Mouse (Mus musculus): ENCODE measurements around the gene Calr. TPM values are rescaled to one million over a fixed set of nuclear protein-coding genes. Genes with fewer than 3 reads are reported as not detected.
"Not testable (repeated sequence)": the region's sequence is repeated elsewhere in the genome, so short reads cannot be mapped to it uniquely, and the experiment has no call there.

Calr gene
- polyA plus RNA-seq, 1 experiment from 2014 or later = 747 TPM

GRCm38 (mm10) chr8:84832759-84833742 lies 13.7 kb downstream of the Calr start:
- no peaks in the 10 kb centered on the region for H3K9me3 ChIP-seq (replicated peaks)
- H3K4me1 ChIP-seq (replicated peaks) = peaks cover 28% of the 10 kb centered on the region
- peak overlapping the region; percentile 95 for H3K9ac ChIP-seq
- peak overlapping the region; percentile 63 for H3K4me2 ChIP-seq
- H3K36me3 ChIP-seq = peaks cover 47% of the 10 kb centered on the region
- H3K4me3 ChIP-seq = peak overlapping the region; percentile 74
- WGBS = 54% methylated on average over 10 of the region's 10 CpGs
- H3K27ac ChIP-seq (ENCODE audit: poor library complexity, severe bottlenecking) = peak overlapping the region; percentile 88; the same call in 1 of the 2 replicates
- ATAC-seq (ENCODE audit: insufficient number of reproducible peaks, low FRiP score) = no peak
- no peaks in the 10 kb centered on the region for H3K27me3 ChIP-seq (replicated peaks)

GRCm38 (mm10) chr8:84832034-84832717 lies 14.6 kb downstream of the Calr start:
- Histone ChIP-seq H3K9ac (peak overlapping the region; percentile 95), H3K4me3 (peak overlapping the region; percentile 74), H3K27me3 (replicated peaks) (no peaks in the 10 kb centered on the region), H3K4me2 (peak overlapping the region; percentile 63), H3K9me3 (replicated peaks) (no peaks in the 10 kb centered on the region), H3K4me1 (replicated peaks) (peaks cover 25% of the 10 kb centered on the region), H3K27ac (ENCODE audit: poor library complexity, severe bottlenecking) (peak overlapping the region; percentile 88), H3K36me3 (peaks cover 38% of the 10 kb centered on the region)
- under 1% methylated on average over 59 of the region's 59 CpGs for WGBS
- ATAC-seq (ENCODE audit: insufficient number of reproducible peaks, low FRiP score) = peak; percentile 84

GRCm38 (mm10) chr8:84831490-84831889 lies 15.2 kb downstream of the Calr start, which contains the start of gene Gadd45gip1:
Gene Gadd45gip1, plus strand, starts transcription at chr8:84831522.
- 0 out of 2 replicates have a peak, but pooled peaks have one; percentile 10 for ATAC-seq (ENCODE audit: insufficient number of reproducible peaks, low FRiP score)
- 55% methylated on average over 11 of the region's 11 CpGs for WGBS
- H3K36me3 ChIP-seq = peaks cover 31% of the 10 kb centered on the region

GRCm38 (mm10) chr8:84826518-84826917 lies 20.2 kb downstream of the Calr start:
- peaks cover 19% of the 10 kb centered on the region for H3K4me1 ChIP-seq (replicated peaks)
- ATAC-seq (ENCODE audit: insufficient number of reproducible peaks, low FRiP score) = not testable (repeated sequence)
- WGBS = 68% methylated on average over 2 of the region's 2 CpGs

More at GRCm38 (mm10) chr8:84831490-84831889, 15.2 kb downstream of the Calr start, which contains the start of gene Gadd45gip1:
- H3K9me3 ChIP-seq (replicated peaks) = no peaks in the 10 kb centered on the region
- peak within 1 kb of the TSS; percentile 95 for H3K9ac ChIP-seq
- H3K27me3 ChIP-seq (replicated peaks) = no peaks in the 10 kb centered on the region
- H3K4me1 ChIP-seq (replicated peaks) = peaks cover 22% of the 10 kb centered on the region
- H3K27ac ChIP-seq (ENCODE audit: poor library complexity, severe bottlenecking) = peak within 1 kb of the TSS; percentile 88
- H3K4me3 ChIP-seq = peak within 1 kb of the TSS; percentile 74
- H3K4me2 ChIP-seq = peak within 1 kb of the TSS; percentile 63

GRCm38 (mm10) chr8:84825636-84826035 lies 21.1 kb downstream of the Calr start:
- Histone ChIP-seq H3K36me3 (peaks cover 3% of the 10 kb centered on the region; the same call in 1 of the 2 replicates), H3K4me2 (no peak overlapping the region), H3K9ac (no peak overlapping the region), H3K4me3 (no peak overlapping the region), H3K9me3 (replicated peaks) (no peaks in the 10 kb centered on the region), H3K27ac (ENCODE audit: poor library complexity, severe bottlenecking) (no peak overlapping the region), H3K27me3 (replicated peaks) (no peaks in the 10 kb centered on the region), H3K4me1 (replicated peaks) (peaks cover 25% of the 10 kb centered on the region)
- WGBS = 50% methylated on average over 4 of the region's 4 CpGs
- ATAC-seq (ENCODE audit: insufficient number of reproducible peaks, low FRiP score) = no peak

More at GRCm38 (mm10) chr8:84826518-84826917, 20.2 kb downstream of the Calr start:
- not testable (repeated sequence) for H3K9me3 ChIP-seq (replicated peaks); H3K27ac ChIP-seq (ENCODE audit: poor library complexity, severe bottlenecking); H3K36me3 ChIP-seq; H3K9ac ChIP-seq; H3K27me3 ChIP-seq (replicated peaks); H3K4me3 ChIP-seq; H3K4me2 ChIP-seq

GRCm38 (mm10) chr8:84823653-84824052 lies 23.1 kb downstream of the Calr start:
- peak overlapping the region; percentile 16; the same call in 1 of the 2 replicates for H3K4me3 ChIP-seq
- no peak overlapping the region for H3K27ac ChIP-seq (ENCODE audit: poor library complexity, severe bottlenecking)
- H3K27me3 ChIP-seq (replicated peaks) = no peaks in the 10 kb centered on the region
- peak; percentile 78 for ATAC-seq (ENCODE audit: insufficient number of reproducible peaks, low FRiP score)
- no peaks in the 10 kb centered on the region for H3K36me3 ChIP-seq
- H3K9me3 ChIP-seq (replicated peaks) = no peaks in the 10 kb centered on the region
- 0 out of 2 replicates have a peak overlapping the region, but pooled peaks have one; percentile 27 for H3K9ac ChIP-seq
- H3K4me2 ChIP-seq = peak overlapping the region; percentile 60
- peaks cover 25% of the 10 kb centered on the region for H3K4me1 ChIP-seq (replicated peaks)
- WGBS = 1% methylated on average over 18 of the region's 18 CpGs

- no peaks in the 10 kb centered on the region for H3K9me3 ChIP-seq (replicated peaks)
- ATAC-seq (ENCODE audit: insufficient number of reproducible peaks, low FRiP score) = no peak
- no peaks in the 10 kb centered on the region for H3K36me3 ChIP-seq
- 0 out of 2 replicates have a peak within 1 kb of the TSS, but pooled peaks have one; percentile 27 for H3K9ac ChIP-seq
- no peak within 1 kb of the TSS for H3K27ac ChIP-seq (ENCODE audit: poor library complexity, severe bottlenecking)
- peak within 1 kb of the TSS; percentile 60 for H3K4me2 ChIP-seq
- H3K4me1 ChIP-seq (replicated peaks) = peaks cover 25% of the 10 kb centered on the region
- peak within 1 kb of the TSS; percentile 16; the same call in 1 of the 2 replicates for H3K4me3 ChIP-seq
- 19% methylated on average over 3 of the region's 3 CpGs for WGBS
- H3K27me3 ChIP-seq (replicated peaks) = no peaks in the 10 kb centered on the region
Measured at GRCm38 (mm10) chr8:84822723-84823122, 24.0 kb downstream of the Calr start, which contains the start of gene Dand5. Gene Dand5, minus strand, starts transcription at chr8:84822823.

GRCm38 (mm10) chr8:84816117-84816516 lies 30.6 kb downstream of the Calr start:
- no peak overlapping the region for H3K27ac ChIP-seq (ENCODE audit: poor library complexity, severe bottlenecking)
- no peak for ATAC-seq (ENCODE audit: insufficient number of reproducible peaks, low FRiP score)
- H3K9ac ChIP-seq = no peak overlapping the region
- peaks cover 28% of the 10 kb centered on the region for H3K27me3 ChIP-seq (replicated peaks)
- no peak overlapping the region for H3K4me3 ChIP-seq
- no peaks in the 10 kb centered on the region for H3K9me3 ChIP-seq (replicated peaks)
- H3K4me2 ChIP-seq = no peak overlapping the region
- peaks cover 20% of the 10 kb centered on the region for H3K4me1 ChIP-seq (replicated peaks)
- no peaks in the 10 kb centered on the region for H3K36me3 ChIP-seq
- WGBS = 70% methylated on average over 17 of the region's 17 CpGs

GRCm38 (mm10) chr8:84815547-84815946 lies 31.2 kb downstream of the Calr start:
- Histone ChIP-seq H3K9ac (no peak overlapping the region), H3K4me3 (no peak overlapping the region), H3K27me3 (replicated peaks) (peaks cover 28% of the 10 kb centered on the region), H3K9me3 (replicated peaks) (no peaks in the 10 kb centered on the region), H3K36me3 (no peaks in the 10 kb centered on the region), H3K4me1 (replicated peaks) (peaks cover 23% of the 10 kb centered on the region), H3K27ac (ENCODE audit: poor library complexity, severe bottlenecking) (no peak overlapping the region), H3K4me2 (no peak overlapping the region)
- 11% methylated on average over 9 of the region's 9 CpGs for WGBS
- peak; percentile 58; the same call in 1 of the 2 replicates for ATAC-seq (ENCODE audit: insufficient number of reproducible peaks, low FRiP score)

- Histone ChIP-seq H3K4me3 (no peak overlapping the region), H3K4me1 (replicated peaks) (peaks cover 24% of the 10 kb centered on the region), H3K27me3 (replicated peaks) (peaks cover 28% of the 10 kb centered on the region), H3K9ac (0 out of 2 replicates have a peak overlapping the region, but pooled peaks have one; percentile 8), H3K9me3 (replicated peaks) (no peaks in the 10 kb centered on the region), H3K4me2 (no peak overlapping the region), H3K36me3 (no peaks in the 10 kb centered on the region), H3K27ac (ENCODE audit: poor library complexity, severe bottlenecking) (no peak overlapping the region)
- 44% methylated on average over 19 of the region's 19 CpGs for WGBS
- no peak for ATAC-seq (ENCODE audit: insufficient number of reproducible peaks, low FRiP score)
Measured at GRCm38 (mm10) chr8:84814555-84815441, 31.9 kb downstream of the Calr start.
